Comparison of ENCODE assay signal across 9 mouse cellular contexts in genomic region chr12:12725075-12725474, GRCm38 (mm10).
DNase-seq lines count a peak whose midpoint lies in the region; ATAC-seq and TF ChIP-seq lines count a peak whose summit lies in the region.
"Had no signal": no experiment of that assay in that cellular context is flagged by ENCODE, and none has a peak within 500 bp of the region (broad histone marks: within the 10 kb centered on the region; RNA-seq: fewer than 3 reads in every experiment).

No protein-coding gene starts in this region.

- ATAC-seq in intestine, embryonic 15.5 days: no peak
- ATAC-seq in intestine, embryonic 16.5 days: no peak
- ATAC-seq in hindbrain, postnatal 0 days: peak; percentile 39; the same call in 1 of the 2 replicates
- ATAC-seq in neural tube, embryonic 15.5 days (ENCODE audit: low FRiP score): no peak

- no peaks in the 10 kb centered on the region for H3K27me3 ChIP-seq in intestine, embryonic 15.5 days (replicated peaks)
- no peaks in the 10 kb centered on the region for H3K27me3 ChIP-seq in intestine, embryonic 16.5 days (replicated peaks; ENCODE audit: control insufficient read depth, insufficient read depth, low read length)
- H3K27me3 ChIP-seq in embryonic facial prominence, embryonic 10.5 days (replicated peaks; ENCODE audit: low read depth, poor library complexity, severe bottlenecking): peaks cover 16% of the 10 kb centered on the region
- no peaks in the 10 kb centered on the region for H3K27me3 ChIP-seq in hindbrain, postnatal 0 days (ENCODE audit: insufficient read depth, low read length)
- peaks cover 6% of the 10 kb centered on the region; the same call in 1 of the 2 replicates for H3K27me3 ChIP-seq in neural tube, embryonic 15.5 days (replicated peaks)

- no peaks in the 10 kb centered on the region for H3K36me3 ChIP-seq in intestine, embryonic 15.5 days
- H3K36me3 ChIP-seq in intestine, embryonic 16.5 days (ENCODE audit: control insufficient read depth, insufficient read depth, low read length): no peaks in the 10 kb centered on the region
- no peaks in the 10 kb centered on the region for H3K36me3 ChIP-seq in embryonic facial prominence, embryonic 10.5 days (replicated peaks)
- no peaks in the 10 kb centered on the region for H3K36me3 ChIP-seq in hindbrain, postnatal 0 days (ENCODE audit: insufficient read depth, low read length)
- H3K36me3 ChIP-seq in neural tube, embryonic 15.5 days: no peaks in the 10 kb centered on the region
- H3K36me3 ChIP-seq: G1E had no signal

- no peak overlapping the region for H3K4me3 ChIP-seq in intestine, embryonic 15.5 days (replicated peaks)
- no peak overlapping the region for H3K4me3 ChIP-seq in intestine, embryonic 16.5 days (ENCODE audit: low read length)
- H3K4me3 ChIP-seq in embryonic facial prominence, embryonic 10.5 days: peak overlapping the region; percentile 25; the same call in 1 of the 2 replicates
- no peak overlapping the region for H3K4me3 ChIP-seq in hindbrain, postnatal 0 days (ENCODE audit: low read length)
- H3K4me3 ChIP-seq in neural tube, embryonic 15.5 days (replicated peaks): no peak overlapping the region

- H3K9me3 ChIP-seq in intestine, embryonic 15.5 days: no peaks in the 10 kb centered on the region
- H3K9me3 ChIP-seq in intestine, embryonic 16.5 days (ENCODE audit: control insufficient read depth, low read length): no peaks in the 10 kb centered on the region
- H3K9me3 ChIP-seq in embryonic facial prominence, embryonic 10.5 days: no peaks in the 10 kb centered on the region
- H3K9me3 ChIP-seq in hindbrain, postnatal 0 days (ENCODE audit: low read length): no peaks in the 10 kb centered on the region
- H3K9me3 ChIP-seq in neural tube, embryonic 15.5 days (replicated peaks): no peaks in the 10 kb centered on the region

- no peak overlapping the region; the same call in 1 of the 2 replicates for H3K9ac ChIP-seq in intestine, embryonic 15.5 days
- H3K9ac ChIP-seq in intestine, embryonic 16.5 days (ENCODE audit: low read depth, low read length): no peak overlapping the region
- H3K9ac ChIP-seq in hindbrain, postnatal 0 days (replicated peaks; ENCODE audit: low read length): no peak overlapping the region
- H3K9ac ChIP-seq in neural tube, embryonic 15.5 days (replicated peaks): no peak overlapping the region

- WGBS in intestine, embryonic 15.5 days: 29% methylated on average over 13 of the region's 13 CpGs
- 23% methylated on average over 13 of the region's 13 CpGs for WGBS in intestine, embryonic 16.5 days
- WGBS in embryonic facial prominence, embryonic 10.5 days: 7% methylated on average over 13 of the region's 13 CpGs
- WGBS in hindbrain, postnatal 0 days: 11% methylated on average over 13 of the region's 13 CpGs
- WGBS in neural tube, embryonic 15.5 days: 10% methylated on average over 13 of the region's 13 CpGs

- H3K27ac ChIP-seq in intestine, embryonic 15.5 days: no peak overlapping the region
- no peak overlapping the region for H3K27ac ChIP-seq in intestine, embryonic 16.5 days (ENCODE audit: low read length)
- H3K27ac ChIP-seq in embryonic facial prominence, embryonic 10.5 days (replicated peaks): peak overlapping the region; percentile 77
- no peak overlapping the region for H3K27ac ChIP-seq in hindbrain, postnatal 0 days
- H3K27ac ChIP-seq in neural tube, embryonic 15.5 days (replicated peaks): no peak overlapping the region

- DNase-seq in embryonic facial prominence, embryonic 10.5 days (ENCODE audit: low spot score): peak; percentile 74
- DNase-seq in hindbrain, postnatal 0 days (ENCODE audit: low spot score): peak; percentile 56
- no peak for DNase-seq in adrenal gland, postnatal 14 days
- DNase-seq in right cerebral cortex, postnatal 10 days (ENCODE audit: low spot score in 2 of 2): no peak
- DNase-seq in adipocyte (ENCODE audit: low spot score): no peak

- 0 out of 2 replicates have a peak, but pooled peaks cover 2% of the 10 kb centered on the region for H3K4me1 ChIP-seq in intestine, embryonic 15.5 days (replicated peaks)
- 0 out of 2 replicates have a peak, but pooled peaks cover 3% of the 10 kb centered on the region for H3K4me1 ChIP-seq in intestine, embryonic 16.5 days (ENCODE audit: control insufficient read depth, insufficient read depth, low read length)
- peaks cover 44% of the 10 kb centered on the region for H3K4me1 ChIP-seq in embryonic facial prominence, embryonic 10.5 days
- H3K4me1 ChIP-seq in hindbrain, postnatal 0 days (ENCODE audit: insufficient read depth, low read length): no peaks in the 10 kb centered on the region; the same call in 1 of the 2 replicates
- H3K4me1 ChIP-seq in neural tube, embryonic 15.5 days: peaks cover 25% of the 10 kb centered on the region

- peak overlapping the region; percentile 2 for H3K4me2 ChIP-seq in intestine, embryonic 15.5 days (replicated peaks)
- no peak overlapping the region for H3K4me2 ChIP-seq in intestine, embryonic 16.5 days (ENCODE audit: low read depth, low read length)
- H3K4me2 ChIP-seq in hindbrain, postnatal 0 days (ENCODE audit: low read depth, low read length): peak overlapping the region; percentile 23; the same call in 1 of the 2 replicates
- peak overlapping the region; percentile 21 for H3K4me2 ChIP-seq in neural tube, embryonic 15.5 days

- TF ChIP-seq CTCF in hindbrain, postnatal 0 days (IDR thresholded peaks at IDR 0.05; ENCODE audit: low read depth): peak; percentile 18

Comparison
In these comparisons a context has a peak if more than half of its experiments do, and no peak if none do; other contexts are left out.
1. DNase-seq: peak in embryonic facial prominence, embryonic 10.5 days (single experiment) and hindbrain, postnatal 0 days (single experiment); none in adrenal gland, postnatal 14 days (single experiment), right cerebral cortex, postnatal 10 days (0 of 2) and adipocyte (single experiment).